Mouse (Mus musculus): ENCODE results near the gene Immp1l. TPM values are rescaled to one million over a fixed set of nuclear protein-coding genes. Genes with fewer than 3 reads are reported as not detected.

Immp1l gene
- polyA plus RNA-seq (2012; fragmentation: generic; extraction: Trizol), result 10 to 100 TPM in 1 of 2 experiments, 1 to 10 TPM in 1; 7.6 to 31.0 TPM

GRCm38 (mm10) chr2:105903896-105904756, at the start of gene Immp1l, which contains the start of gene Elp4:
Gene Immp1l, plus strand, starts transcription at chr2:105904638.
Gene Elp4, minus strand, starts transcription at chr2:105904564.

GRCm38 (mm10) chr2:106002835-106003739, 98.6 kb downstream of the Immp1l start, which contains the start of gene Dnajc24:
Gene Dnajc24, minus strand, starts transcription at chr2:106003549.

Other genes starting within 250 kb of the Immp1l start
- gene Pax6, start 235.7 kb upstream of the Immp1l start, polyA plus RNA-seq (2012; fragmentation: generic; extraction: Trizol), result not detected
- gene Elp4, start 74 bp upstream of the Immp1l start, polyA plus RNA-seq (2012; fragmentation: generic; extraction: Trizol), result 1 to 10 TPM; 1.7 to 5.6 TPM
- 10 to 100 TPM in 1 of 2 experiments, 1 to 10 TPM in 1; 3.3 to 10.4 TPM for gene Dnajc24, start 98.9 kb downstream of the Immp1l start, polyA plus RNA-seq (2012; fragmentation: generic; extraction: Trizol)

Measured in C3H10T1/2 (cell line).